Comparison of ENCODE assay signal across 8 mouse cellular contexts in genomic region chrX:50607636-50608035, GRCm38 (mm10).
A peak's percentile ranks its signal among the peaks of the same experiment; 100 is the strongest.
DNase-seq lines count a peak whose midpoint lies in the region; ATAC-seq and TF ChIP-seq lines count a peak whose summit lies in the region.

No protein-coding gene starts in this region.

- no peak overlapping the region for H3K27ac ChIP-seq in heart, embryonic 12.5 days (ENCODE audit: poor library complexity, severe bottlenecking)
- H3K27ac ChIP-seq in lung, postnatal 0 days (ENCODE audit: low read length) = no peak overlapping the region
- no peak overlapping the region for H3K27ac ChIP-seq in forebrain, embryonic 16.5 days (ENCODE audit: low read length)

- no peaks in the 10 kb centered on the region for H3K4me1 ChIP-seq in heart, embryonic 12.5 days (replicated peaks)
- H3K4me1 ChIP-seq in lung, postnatal 0 days (ENCODE audit: insufficient read depth, low read depth, low read length) = no peaks in the 10 kb centered on the region
- no peaks in the 10 kb centered on the region for H3K4me1 ChIP-seq in lung, adult 2 months (ENCODE audit: control insufficient read depth, insufficient read depth, low read length)
- no peaks in the 10 kb centered on the region for H3K4me1 ChIP-seq in forebrain, embryonic 16.5 days (replicated peaks; ENCODE audit: control insufficient read depth, insufficient read depth, low read length)

- peak; percentile 72 for TF ChIP-seq CTCF in lung, postnatal 0 days (IDR thresholded peaks at IDR 0.05)
- TF ChIP-seq CTCF in lung, adult 2 months (IDR thresholded peaks at IDR 0.05; ENCODE audit: insufficient read depth, low read length) = no peak
- peak; percentile 22 for TF ChIP-seq CTCF in Patski (IDR thresholded peaks at IDR 0.05)

- H3K9me3 ChIP-seq in heart, embryonic 12.5 days (replicated peaks) = no peaks in the 10 kb centered on the region
- H3K9me3 ChIP-seq in lung, postnatal 0 days (ENCODE audit: low read length) = no peaks in the 10 kb centered on the region
- H3K9me3 ChIP-seq in forebrain, embryonic 16.5 days (ENCODE audit: control insufficient read depth, low read length) = no peaks in the 10 kb centered on the region

- CTCF ChIA-PET in Patski (lab: Charles Lee) = interaction anchor here (1.3 kb wide), 1 partner anchor 37 kb away, joined by 3 read pairs; no protein-coding TSS in a partner anchor

- no peak for ATAC-seq in heart, embryonic 12.5 days (ENCODE audit: insufficient number of reproducible peaks, low FRiP score)
- ATAC-seq in lung, postnatal 0 days = peak; percentile 32
- no peak for ATAC-seq in Patski
- no peak for ATAC-seq in forebrain, embryonic 16.5 days

- POLR2A ChIA-PET in Patski (lab: Charles Lee) = no interaction called here

- H3K27me3 ChIP-seq in heart, embryonic 12.5 days (replicated peaks) = no peaks in the 10 kb centered on the region
- H3K27me3 ChIP-seq in lung, postnatal 0 days (replicated peaks; ENCODE audit: insufficient read depth, low read length) = no peaks in the 10 kb centered on the region
- no peaks in the 10 kb centered on the region for H3K27me3 ChIP-seq in Patski
- H3K27me3 ChIP-seq in forebrain, embryonic 16.5 days (replicated peaks; ENCODE audit: control insufficient read depth, insufficient read depth, low read length) = no peaks in the 10 kb centered on the region

- peak overlapping the region; percentile 13; the same call in 1 of the 2 replicates for H3K4me2 ChIP-seq in heart, embryonic 12.5 days
- H3K4me2 ChIP-seq in lung, postnatal 0 days (replicated peaks; ENCODE audit: low read depth, low read length) = no peak overlapping the region
- H3K4me2 ChIP-seq in forebrain, embryonic 16.5 days (ENCODE audit: low read length) = no peak overlapping the region

- no peak for DNase-seq in heart, adult 11 months
- no peak for DNase-seq in lung, postnatal 0 days (ENCODE audit: low spot score)
- no peak for DNase-seq in lung, adult 2 months
- no peak for DNase-seq in Patski (ENCODE audit: low read depth, low spot score)
- peak; percentile 82 for DNase-seq in naive thymus-derived CD4-positive, alpha-beta T cell, adult 2 months (ENCODE audit: low read depth)
- peak; percentile 47 for DNase-seq in yolk sac, embryonic 10.5 days (ENCODE audit: low spot score)

- H3K36me3 ChIP-seq in heart, embryonic 12.5 days = peaks cover 39% of the 10 kb centered on the region
- no peaks in the 10 kb centered on the region for H3K36me3 ChIP-seq in lung, postnatal 0 days (ENCODE audit: insufficient read depth, low read length)
- no peaks in the 10 kb centered on the region for H3K36me3 ChIP-seq in forebrain, embryonic 16.5 days (ENCODE audit: control insufficient read depth, insufficient read depth)

- no peak for TF ChIP-seq EP300 in lung, postnatal 0 days (IDR thresholded peaks at IDR 0.05)

- TF ChIP-seq POLR2A in lung, adult 2 months (IDR thresholded peaks at IDR 0.05; ENCODE audit: borderline replicate concordance, extremely low read depth, low read depth, low read length) = no peak

- 68% methylated on average over 7 of the region's 7 CpGs for WGBS in heart, embryonic 12.5 days
- WGBS in lung, postnatal 0 days = 70% methylated on average over 7 of the region's 7 CpGs
- 44% methylated on average over 7 of the region's 7 CpGs for WGBS in lung, adult 2 months
- WGBS in forebrain, embryonic 16.5 days = 69% methylated on average over 7 of the region's 7 CpGs

- H3K9ac ChIP-seq in heart, embryonic 12.5 days = no peak overlapping the region
- H3K9ac ChIP-seq in lung, postnatal 0 days (replicated peaks; ENCODE audit: low read depth) = no peak overlapping the region
- no peak overlapping the region for H3K9ac ChIP-seq in forebrain, embryonic 16.5 days (replicated peaks; ENCODE audit: low read depth, low read length)

- H3K4me3 ChIP-seq in heart, embryonic 12.5 days = no peak overlapping the region
- H3K4me3 ChIP-seq in lung, postnatal 0 days (ENCODE audit: low read depth, low read length) = no peak overlapping the region
- no peak overlapping the region for H3K4me3 ChIP-seq in lung, adult 2 months (replicated peaks; ENCODE audit: extremely low read depth, low read depth, low read length)
- H3K4me3 ChIP-seq in forebrain, embryonic 16.5 days (replicated peaks; ENCODE audit: low read length) = no peak overlapping the region

- in situ Hi-C loops in Patski (cut with MboI; ENCODE audit: low pct_unique_long_range_greater_than_20kb) = no loop called here

Comparison
In these comparisons a context has a peak if more than half of its experiments do, and no peak if none do; other contexts are left out.
1. DNase-seq: peak in naive thymus-derived CD4-positive, alpha-beta T cell, adult 2 months (single experiment) and yolk sac, embryonic 10.5 days (single experiment); none in heart, adult 11 months (single experiment), lung, postnatal 0 days (single experiment), lung, adult 2 months (single experiment) and Patski (single experiment).